Mouse (Mus musculus): ENCODE measurements around the gene Trim25. TPM values are rescaled to one million over a fixed set of nuclear protein-coding genes. Genes with fewer than 3 reads are reported as not detected.

Gene Trim25
- total and polyA plus RNA-seq, 2 experiments from 2014 or later, result 7.8 to 16.1 TPM

DNA sequence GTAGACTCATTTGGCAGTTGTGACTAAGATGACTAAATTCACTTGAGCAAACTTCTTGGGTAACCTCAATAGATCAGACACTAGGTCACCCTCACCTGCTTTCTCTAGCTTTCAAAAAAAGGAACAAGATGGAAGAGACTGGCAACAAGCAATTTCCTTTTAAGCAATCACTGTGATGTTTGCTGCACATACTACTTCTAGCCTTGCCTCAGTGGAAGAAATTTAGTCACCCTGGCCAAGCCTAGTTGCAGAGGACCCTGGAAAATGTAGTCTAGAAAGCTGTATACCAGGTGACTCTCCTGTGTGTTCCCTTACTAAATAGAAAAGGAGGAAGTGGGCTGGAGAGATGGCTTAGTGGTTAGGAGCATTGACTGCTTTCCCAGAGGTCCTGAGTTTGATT, 7.2 kb downstream of the Trim25 start:
- peaks cover 54% of the 10 kb centered on the region for H3K36me3 ChIP-seq (replicated peaks; ENCODE audit: control insufficient read depth, insufficient read depth, low read length)
- H3K4me3 ChIP-seq (ENCODE audit: low read depth, low read length), result no peak overlapping the region
- H3K9me3 ChIP-seq (replicated peaks; ENCODE audit: control insufficient read depth, low read length), result no peaks in the 10 kb centered on the region
- no peak for ATAC-seq (ENCODE audit: insufficient read depth, low read depth)
- TF ChIP-seq CTCF (IDR thresholded peaks at IDR 0.05; ENCODE audit: low read depth), result no peak
- no peak for TF ChIP-seq EP300 (IDR thresholded peaks at IDR 0.05; ENCODE audit: low read depth)
- no peaks in the 10 kb centered on the region for H3K27me3 ChIP-seq (ENCODE audit: control insufficient read depth, insufficient read depth, low read length)
- H3K4me2 ChIP-seq (ENCODE audit: low read depth, low read length), result no peak overlapping the region
- no peak for DNase-seq (ENCODE audit: low spot score)
- no peak overlapping the region for H3K9ac ChIP-seq (replicated peaks; ENCODE audit: low read depth, low read length)
- no peak overlapping the region for H3K27ac ChIP-seq (ENCODE audit: low read depth)
- H3K4me1 ChIP-seq (ENCODE audit: control insufficient read depth, insufficient read depth), result peaks cover 21% of the 10 kb centered on the region

DNA sequence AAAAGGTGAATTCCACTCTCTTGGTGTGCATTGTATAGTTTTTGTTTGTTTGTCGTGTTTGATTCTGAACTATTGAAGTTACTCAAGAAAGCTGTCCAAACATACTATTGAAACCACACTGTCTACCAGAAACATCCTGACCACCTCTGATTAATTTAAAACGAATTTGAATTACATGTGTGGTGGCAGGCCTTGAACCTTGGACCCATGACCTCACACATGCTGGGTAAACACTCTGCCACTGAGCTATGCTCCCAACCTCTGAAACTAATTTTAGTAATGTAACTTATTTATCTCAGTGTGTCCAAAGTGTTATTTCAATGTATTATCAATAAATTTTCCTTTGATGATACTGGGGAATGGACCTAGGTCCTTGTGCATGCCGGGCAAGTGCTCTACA, 8.4 kb downstream of the Trim25 start:
- 88% methylated on average over 3 of the region's 3 CpGs for WGBS
- peaks cover 66% of the 10 kb centered on the region for H3K36me3 ChIP-seq (replicated peaks; ENCODE audit: control insufficient read depth, insufficient read depth, low read length)

DNA sequence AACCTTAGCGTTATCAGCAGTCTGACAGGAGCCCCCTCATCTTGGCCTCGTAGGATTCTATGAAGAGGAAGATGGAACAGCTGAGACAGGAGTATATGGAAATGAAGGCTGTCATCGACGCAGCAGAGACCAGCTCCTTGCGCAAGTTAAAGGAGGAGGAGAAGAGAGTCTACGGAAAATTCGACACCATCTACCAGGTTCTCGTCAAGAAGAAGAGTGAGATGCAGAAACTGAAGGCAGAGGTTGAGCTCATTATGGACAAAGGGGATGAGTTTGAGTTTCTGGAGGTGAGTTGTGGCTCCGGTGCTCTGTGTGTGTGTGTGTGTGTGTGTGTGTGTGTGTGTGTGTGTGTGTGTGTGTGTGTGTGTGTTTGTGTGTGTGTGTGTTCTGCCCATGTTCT, 9.9 kb downstream of the Trim25 start:
- H3K27me3 ChIP-seq (ENCODE audit: control insufficient read depth, insufficient read depth, low read length), result no peaks in the 10 kb centered on the region
- no peak for DNase-seq (ENCODE audit: low spot score)
- no peak overlapping the region for H3K4me2 ChIP-seq (ENCODE audit: low read depth, low read length)
- H3K9ac ChIP-seq (replicated peaks; ENCODE audit: low read depth, low read length), result no peak overlapping the region
- H3K4me3 ChIP-seq (ENCODE audit: low read depth, low read length), result no peak overlapping the region
- H3K36me3 ChIP-seq (replicated peaks; ENCODE audit: control insufficient read depth, insufficient read depth, low read length), result peaks cover 81% of the 10 kb centered on the region
- WGBS, result 87% methylated on average over 9 of the region's 9 CpGs
- H3K9me3 ChIP-seq (replicated peaks; ENCODE audit: control insufficient read depth, low read length), result no peaks in the 10 kb centered on the region
- no peak overlapping the region for H3K27ac ChIP-seq (ENCODE audit: low read depth)
- no peaks in the 10 kb centered on the region for H3K4me1 ChIP-seq (ENCODE audit: control insufficient read depth, insufficient read depth)
- ATAC-seq (ENCODE audit: insufficient read depth, low read depth), result no peak
- no peak for TF ChIP-seq CTCF (IDR thresholded peaks at IDR 0.05; ENCODE audit: low read depth)
- no peak for TF ChIP-seq EP300 (IDR thresholded peaks at IDR 0.05; ENCODE audit: low read depth)

More for the DNA sequence above, 8.4 kb downstream of the Trim25 start:
- Histone ChIP-seq H3K27ac (ENCODE audit: low read depth) (no peak overlapping the region), H3K4me3 (ENCODE audit: low read depth, low read length) (no peak overlapping the region), H3K4me1 (ENCODE audit: control insufficient read depth, insufficient read depth) (peaks cover 13% of the 10 kb centered on the region), H3K27me3 (ENCODE audit: control insufficient read depth, insufficient read depth, low read length) (no peaks in the 10 kb centered on the region), H3K9me3 (replicated peaks; ENCODE audit: control insufficient read depth, low read length) (no peaks in the 10 kb centered on the region), H3K9ac (replicated peaks; ENCODE audit: low read depth, low read length) (no peak overlapping the region), H3K4me2 (ENCODE audit: low read depth, low read length) (no peak overlapping the region)
- ATAC-seq (ENCODE audit: insufficient read depth, low read depth) (no peak), DNase-seq (ENCODE audit: low spot score) (no peak)
- no peak for TF ChIP-seq CTCF (IDR thresholded peaks at IDR 0.05; ENCODE audit: low read depth)
- no peak for TF ChIP-seq EP300 (IDR thresholded peaks at IDR 0.05; ENCODE audit: low read depth)

DNA sequence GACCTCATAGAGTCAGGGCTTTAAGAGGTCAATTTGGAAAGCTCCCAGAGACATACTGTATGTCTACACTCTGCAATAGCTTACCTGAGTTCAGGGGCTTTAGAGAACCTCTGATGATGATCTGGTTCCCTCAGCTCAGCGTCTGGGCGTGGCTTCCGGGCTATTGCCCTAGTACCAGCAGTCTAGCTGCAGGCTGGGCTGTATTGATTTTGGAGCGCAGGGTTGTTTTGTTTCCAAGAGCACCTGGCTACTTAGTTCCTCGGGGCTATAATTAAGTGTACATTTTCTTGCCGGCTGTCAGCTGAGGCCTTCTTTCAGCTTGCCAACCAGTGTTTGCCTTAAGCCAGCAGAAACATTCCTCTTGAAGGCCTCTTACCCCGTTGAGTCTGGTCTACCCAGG, 10.3 kb downstream of the Trim25 start:
- TF ChIP-seq EP300 (IDR thresholded peaks at IDR 0.05; ENCODE audit: low read depth) (no peak), CTCF (IDR thresholded peaks at IDR 0.05; ENCODE audit: low read depth) (no peak)
- no peak overlapping the region for H3K4me3 ChIP-seq (ENCODE audit: low read depth, low read length)
- ATAC-seq (ENCODE audit: insufficient read depth, low read depth) (no peak), DNase-seq (ENCODE audit: low spot score) (no peak)
- H3K9me3 ChIP-seq (replicated peaks; ENCODE audit: control insufficient read depth, low read length), result no peaks in the 10 kb centered on the region
- H3K27me3 ChIP-seq (ENCODE audit: control insufficient read depth, insufficient read depth, low read length), result no peaks in the 10 kb centered on the region
- peaks cover 85% of the 10 kb centered on the region for H3K36me3 ChIP-seq (replicated peaks; ENCODE audit: control insufficient read depth, insufficient read depth, low read length)
- WGBS, result 81% methylated on average over 7 of the region's 7 CpGs
- no peak overlapping the region for H3K4me2 ChIP-seq (ENCODE audit: low read depth, low read length)
- H3K27ac ChIP-seq (ENCODE audit: low read depth), result no peak overlapping the region
- no peak overlapping the region for H3K9ac ChIP-seq (replicated peaks; ENCODE audit: low read depth, low read length)
- no peaks in the 10 kb centered on the region for H3K4me1 ChIP-seq (ENCODE audit: control insufficient read depth, insufficient read depth)

DNA sequence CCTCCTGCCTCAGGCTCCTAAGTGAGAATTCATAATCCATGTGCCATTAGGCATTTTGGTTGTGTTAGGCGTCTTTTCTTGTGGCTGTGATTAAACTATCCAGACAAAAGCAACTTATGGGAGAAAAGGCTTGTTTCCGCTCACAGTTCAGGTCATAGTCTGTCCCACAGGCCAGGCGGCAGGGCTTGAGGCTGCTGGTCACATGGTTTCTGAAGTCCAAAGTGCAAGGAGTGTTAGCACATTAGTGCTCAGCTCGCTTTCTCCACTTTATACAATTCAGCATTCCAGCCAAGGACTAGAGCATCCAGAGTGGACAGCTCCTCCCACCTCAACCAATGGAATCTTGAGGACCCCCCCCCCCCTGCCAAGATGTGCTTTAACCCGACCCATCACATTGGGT, 13.1 kb downstream of the Trim25 start:
- ATAC-seq (ENCODE audit: insufficient read depth, low read depth), result no peak
- TF ChIP-seq EP300 (IDR thresholded peaks at IDR 0.05; ENCODE audit: low read depth) (no peak), CTCF (IDR thresholded peaks at IDR 0.05; ENCODE audit: low read depth) (no peak)
- H3K9me3 ChIP-seq (replicated peaks; ENCODE audit: control insufficient read depth, low read length), result no peaks in the 10 kb centered on the region
- WGBS, result 87% methylated on average over 5 of the region's 5 CpGs
- no peak overlapping the region for H3K27ac ChIP-seq (ENCODE audit: low read depth)
- H3K36me3 ChIP-seq (replicated peaks; ENCODE audit: control insufficient read depth, insufficient read depth, low read length), result peaks cover 91% of the 10 kb centered on the region
- no peaks in the 10 kb centered on the region for H3K4me1 ChIP-seq (ENCODE audit: control insufficient read depth, insufficient read depth)
- H3K9ac ChIP-seq (replicated peaks; ENCODE audit: low read depth, low read length), result no peak overlapping the region
- H3K4me2 ChIP-seq (ENCODE audit: low read depth, low read length), result no peak overlapping the region
- no peaks in the 10 kb centered on the region for H3K27me3 ChIP-seq (ENCODE audit: control insufficient read depth, insufficient read depth, low read length)
- DNase-seq (ENCODE audit: low spot score), result no peak
- H3K4me3 ChIP-seq (ENCODE audit: low read depth, low read length), result no peak overlapping the region

DNA sequence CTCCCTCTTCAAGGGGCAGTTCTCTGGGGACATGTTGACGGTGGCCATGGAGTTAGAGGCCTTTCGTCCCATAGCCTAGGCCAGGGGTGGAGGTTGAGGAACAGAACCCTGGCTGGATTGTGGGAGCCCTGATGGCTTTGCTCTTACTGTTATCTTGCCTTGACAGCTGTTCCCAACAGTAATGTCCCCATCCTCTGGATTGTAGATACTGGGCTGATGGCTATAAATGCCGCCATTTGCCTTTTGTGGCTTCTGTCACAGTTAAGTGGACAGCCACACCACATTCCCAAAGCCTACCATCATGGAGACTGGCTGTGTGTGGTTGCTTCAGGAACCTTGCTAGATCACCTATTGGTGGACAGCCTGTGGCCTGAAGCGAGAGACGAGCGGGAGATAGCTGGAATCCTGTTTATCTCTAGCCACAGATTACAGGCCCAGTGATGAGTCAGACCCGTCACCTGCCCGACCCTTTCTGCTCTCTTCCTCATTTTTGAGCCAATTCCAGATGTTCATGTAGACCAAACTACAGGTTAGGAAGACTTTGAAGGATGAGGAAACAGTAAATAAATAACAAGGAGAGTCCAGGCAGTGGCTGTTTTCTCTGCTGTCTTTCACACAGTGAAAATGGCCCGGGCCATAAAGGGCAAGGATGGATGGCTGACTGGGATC, 18.5 kb downstream of the Trim25 start:
- no peak overlapping the region for H3K9ac ChIP-seq (replicated peaks; ENCODE audit: low read depth, low read length)
- no peaks in the 10 kb centered on the region for H3K27me3 ChIP-seq (ENCODE audit: control insufficient read depth, insufficient read depth, low read length)
- no peak overlapping the region for H3K4me3 ChIP-seq (ENCODE audit: low read depth, low read length)
- no peak for TF ChIP-seq EP300 (IDR thresholded peaks at IDR 0.05; ENCODE audit: low read depth)
- no peak for TF ChIP-seq CTCF (IDR thresholded peaks at IDR 0.05; ENCODE audit: low read depth)
- ATAC-seq (ENCODE audit: insufficient read depth, low read depth) (no peak), DNase-seq (ENCODE audit: low spot score) (no peak)
- H3K4me2 ChIP-seq (ENCODE audit: low read depth, low read length), result no peak overlapping the region
- peaks cover 77% of the 10 kb centered on the region for H3K36me3 ChIP-seq (replicated peaks; ENCODE audit: control insufficient read depth, insufficient read depth, low read length)
- H3K27ac ChIP-seq (ENCODE audit: low read depth), result no peak overlapping the region
- WGBS, result 68% methylated on average over 9 of the region's 9 CpGs
- H3K4me1 ChIP-seq (ENCODE audit: control insufficient read depth, insufficient read depth), result 0 out of 2 replicates have a peak, but pooled peaks cover 5% of the 10 kb centered on the region
- no peaks in the 10 kb centered on the region for H3K9me3 ChIP-seq (replicated peaks; ENCODE audit: control insufficient read depth, low read length)

Data from heart, postnatal 0 days (tissue).